Mouse (Mus musculus): ENCODE measurements at regions not wholly inside any gene's neighbourhood (a gene's known extent, or its start where the extent isn't known, plus 50 kb on each side); places are given as distances from the start of the nearest gene placed in this dataset.

DNA sequence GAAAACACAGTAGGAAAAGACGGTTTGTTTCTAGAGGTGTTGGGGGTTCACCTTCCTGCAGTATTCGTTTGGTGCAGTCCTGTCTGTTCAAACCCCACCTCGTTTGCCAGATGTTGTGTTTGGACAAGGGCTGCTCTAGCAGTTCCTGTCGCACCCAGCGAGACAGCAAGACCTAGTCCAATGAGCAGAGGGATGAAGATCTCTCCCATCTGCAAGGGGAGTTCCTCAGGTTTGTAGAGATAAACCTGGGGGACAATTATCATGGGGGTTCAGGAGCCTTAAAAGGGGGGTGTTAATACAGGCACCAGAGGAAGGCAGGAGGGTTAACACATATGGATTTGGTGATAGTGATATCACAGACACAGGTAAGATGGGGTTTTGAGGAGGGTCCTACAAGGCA lies 119.4 kb upstream of the Tmem164 start:
- Histone ChIP-seq H3K4me2 (no peak overlapping the region), H3K27me3 (ENCODE audit: control insufficient read depth, insufficient read depth, low read length) (no peaks in the 10 kb centered on the region; the same call in 1 of the 2 replicates), H3K4me1 (ENCODE audit: control insufficient read depth, insufficient read depth, low read length) (no peaks in the 10 kb centered on the region), H3K36me3 (ENCODE audit: control insufficient read depth, insufficient read depth, low read length) (no peaks in the 10 kb centered on the region), H3K9me3 (ENCODE audit: control insufficient read depth, low read length) (no peaks in the 10 kb centered on the region), H3K9ac (ENCODE audit: low read length) (no peak overlapping the region), H3K4me3 (ENCODE audit: low read depth, low read length) (no peak overlapping the region), H3K27ac (ENCODE audit: low read depth, low read length) (no peak overlapping the region)
- DNase-seq (ENCODE audit: low spot score, missing footprints) (no peak), ATAC-seq (ENCODE audit: low FRiP score) (no peak)
- 78% methylated on average over 5 of the region's 5 CpGs for whole genome bisulfite sequencing

DNA sequence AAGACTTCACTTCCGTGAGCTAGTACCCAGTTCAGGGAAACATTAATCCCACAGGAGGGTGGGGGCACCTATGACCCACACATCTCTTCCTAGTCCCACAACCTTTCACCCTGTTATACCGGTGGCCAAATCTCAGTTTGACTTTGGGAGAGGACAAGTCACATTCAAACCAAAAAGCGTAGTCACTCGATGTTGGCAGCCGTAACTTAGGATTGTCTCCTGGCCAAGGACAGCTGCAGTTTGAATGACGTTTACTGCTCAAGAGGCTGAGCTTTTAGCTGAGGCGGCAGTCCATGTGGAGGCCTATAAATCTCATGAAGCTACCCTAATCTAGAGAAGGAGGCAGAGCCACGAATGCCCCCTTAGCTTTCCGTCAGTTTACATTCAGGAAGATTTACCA lies 117.0 kb upstream of the Tmem164 start:
- H3K4me2 ChIP-seq: no peak overlapping the region
- H3K36me3 ChIP-seq (ENCODE audit: control insufficient read depth, insufficient read depth, low read length): no peaks in the 10 kb centered on the region
- no peak overlapping the region for H3K4me3 ChIP-seq (ENCODE audit: low read depth, low read length)
- no peak overlapping the region for H3K27ac ChIP-seq (ENCODE audit: low read depth, low read length)
- H3K9ac ChIP-seq (ENCODE audit: low read length): no peak overlapping the region
- H3K9me3 ChIP-seq (ENCODE audit: control insufficient read depth, low read length): no peaks in the 10 kb centered on the region
- ATAC-seq (ENCODE audit: low FRiP score) (no peak), DNase-seq (ENCODE audit: low spot score, missing footprints) (no peak)
- H3K4me1 ChIP-seq (ENCODE audit: control insufficient read depth, insufficient read depth, low read length): no peaks in the 10 kb centered on the region
- WGBS: 85% methylated on average over 9 of the region's 9 CpGs
- H3K27me3 ChIP-seq (ENCODE audit: control insufficient read depth, insufficient read depth, low read length): peaks cover 2% of the 10 kb centered on the region; the same call in 1 of the 2 replicates

DNA sequence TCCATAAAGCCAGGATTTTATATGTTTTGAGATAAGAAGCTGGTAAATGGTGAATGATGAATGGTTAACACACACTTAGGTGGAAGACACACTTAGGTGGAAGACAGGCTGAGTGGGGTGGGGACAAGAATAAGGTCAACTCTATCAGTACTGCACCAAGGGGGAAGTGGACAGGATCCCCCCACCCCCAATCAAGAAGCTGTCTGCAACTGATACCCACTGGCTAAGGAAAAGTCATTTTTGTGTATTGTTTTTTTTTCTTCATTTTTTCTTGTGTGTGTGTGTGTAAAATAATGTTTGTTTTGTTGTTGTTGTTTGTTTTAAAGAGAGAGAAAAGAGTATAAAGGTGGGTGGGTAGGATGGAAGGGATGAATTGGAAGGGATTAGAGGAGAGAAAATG lies 109.4 kb upstream of the Tmem164 start:
- no peaks in the 10 kb centered on the region for H3K4me1 ChIP-seq (ENCODE audit: control insufficient read depth, insufficient read depth, low read length)
- no peaks in the 10 kb centered on the region for H3K36me3 ChIP-seq (ENCODE audit: control insufficient read depth, insufficient read depth, low read length)
- H3K9ac ChIP-seq (ENCODE audit: low read length): no peak overlapping the region
- no peak overlapping the region for H3K4me2 ChIP-seq
- peaks cover 4% of the 10 kb centered on the region; the same call in 1 of the 2 replicates for H3K27me3 ChIP-seq (ENCODE audit: control insufficient read depth, insufficient read depth, low read length)
- no peak for DNase-seq (ENCODE audit: low spot score, missing footprints)
- no peaks in the 10 kb centered on the region for H3K9me3 ChIP-seq (ENCODE audit: control insufficient read depth, low read length)
- no peak overlapping the region for H3K27ac ChIP-seq (ENCODE audit: low read depth, low read length)
- no peak for ATAC-seq (ENCODE audit: low FRiP score)
- H3K4me3 ChIP-seq (ENCODE audit: low read depth, low read length): no peak overlapping the region

DNA sequence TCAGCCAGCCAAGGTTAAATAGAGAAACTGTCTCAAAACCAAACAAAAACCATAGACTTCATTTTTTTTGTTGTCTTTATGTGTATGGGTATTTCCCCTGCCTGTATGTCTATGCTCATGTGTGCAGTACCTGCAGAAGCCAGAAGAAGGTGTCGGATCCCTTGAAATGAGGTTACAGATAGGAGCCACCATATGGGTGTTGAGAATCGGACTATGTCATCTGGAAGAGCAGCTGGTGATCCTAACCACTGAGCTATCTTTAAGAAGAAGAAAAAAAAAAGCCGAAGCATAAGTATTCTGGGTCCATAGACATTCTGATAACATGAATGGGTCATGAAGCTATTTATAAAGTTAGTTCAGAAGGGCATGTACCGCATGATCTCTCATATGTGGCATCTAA lies 107.2 kb upstream of the Tmem164 start:
- Histone ChIP-seq H3K36me3 (ENCODE audit: control insufficient read depth, insufficient read depth, low read length) (no peaks in the 10 kb centered on the region), H3K9ac (ENCODE audit: low read length) (no peak overlapping the region), H3K27me3 (ENCODE audit: control insufficient read depth, insufficient read depth, low read length) (0 out of 2 replicates have a peak, but pooled peaks cover 2% of the 10 kb centered on the region), H3K27ac (ENCODE audit: low read depth, low read length) (no peak overlapping the region), H3K4me3 (ENCODE audit: low read depth, low read length) (no peak overlapping the region), H3K4me2 (no peak overlapping the region), H3K9me3 (ENCODE audit: control insufficient read depth, low read length) (no peaks in the 10 kb centered on the region), H3K4me1 (ENCODE audit: control insufficient read depth, insufficient read depth, low read length) (no peaks in the 10 kb centered on the region)
- WGBS: 95% methylated on average over 4 of the region's 4 CpGs
- ATAC-seq (ENCODE audit: low FRiP score) (no peak), DNase-seq (ENCODE audit: low spot score, missing footprints) (no peak)

- no peak for DNase-seq (ENCODE audit: low spot score, missing footprints)
- no peak for ATAC-seq (ENCODE audit: low FRiP score)
- no peaks in the 10 kb centered on the region for H3K4me1 ChIP-seq (ENCODE audit: control insufficient read depth, insufficient read depth, low read length)
- H3K27me3 ChIP-seq (ENCODE audit: control insufficient read depth, insufficient read depth, low read length): 0 out of 2 replicates have a peak, but pooled peaks cover 2% of the 10 kb centered on the region
- no peak overlapping the region for H3K4me3 ChIP-seq (ENCODE audit: low read depth, low read length)
- H3K27ac ChIP-seq (ENCODE audit: low read depth, low read length): no peak overlapping the region
- no peak overlapping the region for H3K9ac ChIP-seq (ENCODE audit: low read length)
- no peak overlapping the region for H3K4me2 ChIP-seq
- no peaks in the 10 kb centered on the region for H3K36me3 ChIP-seq (ENCODE audit: control insufficient read depth, insufficient read depth, low read length)
- 61% methylated on average over 10 of the region's 10 CpGs for WGBS
- H3K9me3 ChIP-seq (ENCODE audit: control insufficient read depth, low read length): no peaks in the 10 kb centered on the region
Measured at GRCm38 (mm10) chrX:142574945-142575710, 106.1 kb upstream of the Tmem164 start.

DNA sequence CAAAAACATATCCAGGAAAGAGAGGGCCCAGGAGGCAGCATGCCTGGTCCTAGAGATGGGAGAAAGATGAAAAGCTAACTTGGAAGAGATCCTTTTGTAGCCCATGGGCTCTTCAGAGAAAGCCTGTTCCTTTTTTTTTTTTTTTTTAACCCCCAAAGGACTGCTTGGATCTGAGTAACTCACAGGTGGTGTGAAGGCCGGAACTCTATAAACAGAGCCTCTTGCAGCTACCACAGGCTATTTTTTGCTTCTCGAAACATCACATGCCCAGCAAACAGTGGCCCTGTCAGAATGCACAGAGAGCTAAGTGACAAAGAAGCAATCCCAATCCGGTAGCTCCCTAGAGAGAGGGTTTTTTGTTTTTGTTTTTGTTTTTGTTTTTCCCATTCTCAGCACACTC lies 105.1 kb upstream of the Tmem164 start:
- 79% methylated on average over 3 of the region's 3 CpGs for WGBS
- Histone ChIP-seq H3K27me3 (ENCODE audit: control insufficient read depth, insufficient read depth, low read length) (0 out of 2 replicates have a peak, but pooled peaks cover 2% of the 10 kb centered on the region), H3K4me3 (ENCODE audit: low read depth, low read length) (no peak overlapping the region), H3K27ac (ENCODE audit: low read depth, low read length) (no peak overlapping the region), H3K36me3 (ENCODE audit: control insufficient read depth, insufficient read depth, low read length) (no peaks in the 10 kb centered on the region), H3K4me2 (no peak overlapping the region), H3K9me3 (ENCODE audit: control insufficient read depth, low read length) (no peaks in the 10 kb centered on the region), H3K4me1 (ENCODE audit: control insufficient read depth, insufficient read depth, low read length) (no peaks in the 10 kb centered on the region), H3K9ac (ENCODE audit: low read length) (no peak overlapping the region)
- DNase-seq (ENCODE audit: low spot score, missing footprints): no peak
- ATAC-seq (ENCODE audit: low FRiP score): no peak

DNA sequence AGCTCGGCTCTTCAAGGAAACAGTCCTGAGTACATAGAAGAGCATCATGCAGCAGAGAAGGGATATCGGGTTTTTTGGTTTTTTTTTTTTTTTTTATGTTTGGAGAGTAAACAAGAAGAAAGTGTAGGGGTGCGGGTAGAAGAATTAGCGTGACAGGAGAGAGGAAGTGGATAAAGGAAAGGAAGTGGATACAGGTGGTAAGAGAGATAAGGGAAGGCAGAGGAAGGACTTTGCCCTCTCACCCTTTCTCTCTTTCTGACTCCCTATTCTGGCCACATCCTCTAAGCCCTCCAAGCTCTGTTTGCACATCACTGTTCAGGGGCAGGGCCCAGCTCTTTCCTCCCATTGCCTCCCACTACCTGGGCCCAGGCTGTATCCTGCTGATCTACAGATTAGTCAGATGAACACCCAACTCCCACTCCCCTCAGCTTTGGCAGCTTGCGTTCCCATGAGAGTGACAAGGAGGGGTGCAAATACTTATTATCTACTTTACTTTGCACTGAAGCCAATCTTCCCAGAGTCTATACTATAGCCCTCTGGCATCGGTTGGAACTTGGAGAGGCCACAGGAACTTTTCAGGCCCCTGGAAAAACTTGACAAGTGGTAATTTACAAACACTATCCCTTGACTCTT lies 103.6 kb upstream of the Tmem164 start:
- ATAC-seq (ENCODE audit: low FRiP score) (no peak), DNase-seq (ENCODE audit: low spot score, missing footprints) (no peak)
- Histone ChIP-seq H3K4me2 (no peak overlapping the region), H3K4me3 (ENCODE audit: low read depth, low read length) (no peak overlapping the region), H3K9me3 (ENCODE audit: control insufficient read depth, low read length) (no peaks in the 10 kb centered on the region), H3K36me3 (ENCODE audit: control insufficient read depth, insufficient read depth, low read length) (no peaks in the 10 kb centered on the region), H3K27ac (ENCODE audit: low read depth, low read length) (no peak overlapping the region), H3K4me1 (ENCODE audit: control insufficient read depth, insufficient read depth, low read length) (no peaks in the 10 kb centered on the region), H3K27me3 (ENCODE audit: control insufficient read depth, insufficient read depth, low read length) (0 out of 2 replicates have a peak, but pooled peaks cover 2% of the 10 kb centered on the region), H3K9ac (ENCODE audit: low read length) (no peak overlapping the region)
- 87% methylated on average over 6 of the region's 6 CpGs for WGBS

DNA sequence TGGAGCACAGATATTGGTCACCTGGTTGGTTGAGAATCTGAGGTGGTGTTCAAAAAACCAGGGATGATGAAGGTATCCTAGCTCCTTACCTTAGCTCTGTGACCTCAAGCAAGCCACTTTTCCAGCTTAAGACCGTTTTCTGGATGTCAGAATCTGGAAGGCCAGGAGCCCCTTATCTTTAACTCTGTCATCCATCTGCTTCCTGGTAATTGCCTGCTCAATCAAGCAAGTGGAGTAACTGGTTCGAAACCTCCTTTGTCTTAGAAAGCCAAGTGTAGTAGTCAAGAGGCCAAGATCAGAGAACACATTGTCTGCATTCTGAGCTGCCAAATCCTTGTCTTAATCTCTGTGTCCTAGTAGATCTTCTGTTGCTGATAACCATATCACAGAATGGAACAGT lies 95.9 kb upstream of the Tmem164 start:
- no peaks in the 10 kb centered on the region for H3K9me3 ChIP-seq (ENCODE audit: control insufficient read depth, low read length)

DNA sequence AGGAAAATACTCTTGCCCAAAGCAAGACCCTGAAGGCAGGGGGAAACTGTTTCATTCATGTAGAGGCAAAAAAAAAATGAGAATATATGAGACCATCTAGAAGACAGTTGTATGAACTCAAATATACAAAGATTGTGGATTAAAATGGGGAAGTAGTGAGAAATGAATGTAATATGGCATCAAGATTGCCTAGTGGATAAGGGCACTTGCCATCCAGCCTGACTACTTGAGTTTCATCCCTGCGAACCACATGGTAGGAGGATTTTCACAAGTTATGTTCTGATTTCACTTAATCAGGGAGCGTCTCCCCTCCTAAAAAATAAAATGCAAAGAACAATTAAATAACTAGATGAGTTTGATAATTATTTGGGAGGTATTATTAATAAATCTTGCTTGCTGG lies 81.8 kb upstream of the Tmem164 start:
- no peak overlapping the region for H3K9ac ChIP-seq (ENCODE audit: low read length)
- ATAC-seq (ENCODE audit: low FRiP score): no peak
- no peak overlapping the region for H3K4me3 ChIP-seq (ENCODE audit: low read depth, low read length)
- H3K9me3 ChIP-seq (ENCODE audit: control insufficient read depth, low read length): no peaks in the 10 kb centered on the region
- no peaks in the 10 kb centered on the region for H3K4me1 ChIP-seq (ENCODE audit: control insufficient read depth, insufficient read depth, low read length)
- H3K27ac ChIP-seq (ENCODE audit: low read depth, low read length): no peak overlapping the region
- H3K36me3 ChIP-seq (ENCODE audit: control insufficient read depth, insufficient read depth, low read length): no peaks in the 10 kb centered on the region
- peaks cover 7% of the 10 kb centered on the region for H3K27me3 ChIP-seq (ENCODE audit: control insufficient read depth, insufficient read depth, low read length)
- no peak for DNase-seq (ENCODE audit: low spot score, missing footprints)
- 91% methylated on average over 2 of the region's 2 CpGs for WGBS
- no peak overlapping the region for H3K4me2 ChIP-seq

More for the DNA sequence above, 95.9 kb upstream of the Tmem164 start:
- H3K9ac ChIP-seq (ENCODE audit: low read length): no peak overlapping the region
- no peaks in the 10 kb centered on the region for H3K36me3 ChIP-seq (ENCODE audit: control insufficient read depth, insufficient read depth, low read length)
- ATAC-seq (ENCODE audit: low FRiP score) (no peak), DNase-seq (ENCODE audit: low spot score, missing footprints) (no peak)
- no peak overlapping the region for H3K4me3 ChIP-seq (ENCODE audit: low read depth, low read length)
- no peak overlapping the region for H3K27ac ChIP-seq (ENCODE audit: low read depth, low read length)
- no peaks in the 10 kb centered on the region; the same call in 1 of the 2 replicates for H3K27me3 ChIP-seq (ENCODE audit: control insufficient read depth, insufficient read depth, low read length)
- no peak overlapping the region for H3K4me2 ChIP-seq
- H3K4me1 ChIP-seq (ENCODE audit: control insufficient read depth, insufficient read depth, low read length): no peaks in the 10 kb centered on the region
- 82% methylated on average over 2 of the region's 2 CpGs for WGBS

Data from midbrain, embryonic 11.5 days (tissue).